Mouse (Mus musculus) stomach, postnatal 0 days (tissue): Measurements from ENCODE around the gene Hoxc11.

Source experiments
- CTCF ChIP-seq: IDR thresholded peaks from 2 replicates; pipeline ENCODE4 v1.5.1; 2016; ENCODE audit warnings: antibody characterized with exemption, low read depth, mild to moderate bottlenecking, moderate library complexity
- EP300 ChIP-seq: optimal IDR thresholded peaks from 2 replicates; pipeline ENCODE3; 2016; ENCODE audit warnings: antibody characterized with exemption

GRCm38 (mm10) chr15:102918611-102919265, 35.5 kb upstream of the Hoxc11 start:
- TF ChIP-seq CTCF (no peak), EP300 (no peak)
